Mouse (Mus musculus) kidney, postnatal 10 days (tissue): ENCODE results near the gene Cpa4.

ENCODE experiments used
- DNase-seq: peaks from one replicate; pipeline ENCODE4 v3.0.0; 2021; ENCODE audit warnings: mixed read lengths

Gene Cpa4

DNA sequence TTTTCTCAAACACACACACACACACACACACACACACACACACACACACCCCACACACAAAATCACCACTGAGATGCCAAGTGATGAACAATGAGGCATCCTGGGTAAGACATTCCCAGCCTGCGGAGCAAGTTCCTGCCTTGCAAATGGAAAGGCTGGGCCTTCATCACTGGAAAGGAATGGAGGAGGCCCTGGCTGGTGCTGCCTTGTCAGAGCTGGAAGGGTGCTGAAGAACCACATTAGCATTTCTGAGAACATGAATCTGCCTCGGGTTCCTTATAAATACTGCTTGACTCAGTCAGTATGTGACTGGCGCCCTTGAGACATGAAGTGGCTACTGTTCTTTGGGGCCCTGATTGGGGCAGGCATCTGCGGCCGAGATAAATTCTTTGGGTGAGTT, at the start of gene Cpa4:
TSS of gene Cpa4 (plus strand) at position 301 of the 400 bp plus-strand sequence.
- no peak for DNase-seq

GRCm38 (mm10) chr6:30520400-30520799, 47.8 kb upstream of the Cpa4 start:
- no peak for DNase-seq

- no peak for DNase-seq
These were observed 42.5 kb upstream of the Cpa4 start for GRCm38 (mm10) chr6:30525456-30526332.

GRCm38 (mm10) chr6:30526586-30527515, 41.3 kb upstream of the Cpa4 start:
- DNase-seq: peak; percentile 81

DNA sequence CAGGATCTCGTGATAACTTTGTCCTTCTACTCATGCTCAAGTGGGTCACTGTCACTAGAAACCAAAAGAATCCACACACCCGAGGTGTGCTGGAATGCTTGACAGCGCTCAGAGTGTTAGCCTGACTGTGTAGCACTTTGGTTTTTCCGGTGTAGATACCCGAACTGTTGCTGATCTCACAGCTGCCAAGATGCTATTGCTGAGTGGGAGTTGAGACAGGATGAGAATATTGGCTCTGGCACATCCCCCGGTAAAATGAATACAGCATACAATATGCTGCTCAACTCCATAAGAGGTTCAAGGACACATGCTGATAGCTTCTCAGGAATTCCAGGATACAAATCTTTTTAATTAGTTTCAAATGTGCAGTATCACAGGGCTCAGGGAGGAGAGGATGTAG, 39.4 kb upstream of the Cpa4 start:
- DNase-seq: no peak

GRCm38 (mm10) chr6:30535340-30535739, 32.8 kb upstream of the Cpa4 start:
- peak; percentile 64 for DNase-seq

DNA sequence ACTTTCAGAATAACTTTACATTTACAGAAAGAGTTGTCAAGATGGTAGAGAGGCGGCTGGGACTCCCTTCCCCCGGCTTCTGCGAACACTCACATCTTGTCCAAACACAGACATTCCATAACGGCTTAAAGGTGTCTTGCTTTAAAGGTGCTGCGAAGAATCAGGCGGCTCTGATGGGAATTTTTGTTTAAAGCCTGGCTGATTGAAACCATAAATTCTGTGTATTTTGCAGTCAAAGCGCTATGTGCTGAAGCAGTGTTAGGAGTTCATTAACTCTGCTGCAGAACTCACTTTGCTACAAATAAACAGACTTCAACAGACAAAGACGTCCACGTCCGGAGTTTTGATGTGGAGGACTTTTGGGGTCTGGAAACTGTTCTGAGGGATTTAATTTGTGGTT, 29.9 kb upstream of the Cpa4 start:
- DNase-seq: no peak

GRCm38 (mm10) chr6:30538800-30539199, 29.4 kb upstream of the Cpa4 start:
- no peak for DNase-seq

DNA sequence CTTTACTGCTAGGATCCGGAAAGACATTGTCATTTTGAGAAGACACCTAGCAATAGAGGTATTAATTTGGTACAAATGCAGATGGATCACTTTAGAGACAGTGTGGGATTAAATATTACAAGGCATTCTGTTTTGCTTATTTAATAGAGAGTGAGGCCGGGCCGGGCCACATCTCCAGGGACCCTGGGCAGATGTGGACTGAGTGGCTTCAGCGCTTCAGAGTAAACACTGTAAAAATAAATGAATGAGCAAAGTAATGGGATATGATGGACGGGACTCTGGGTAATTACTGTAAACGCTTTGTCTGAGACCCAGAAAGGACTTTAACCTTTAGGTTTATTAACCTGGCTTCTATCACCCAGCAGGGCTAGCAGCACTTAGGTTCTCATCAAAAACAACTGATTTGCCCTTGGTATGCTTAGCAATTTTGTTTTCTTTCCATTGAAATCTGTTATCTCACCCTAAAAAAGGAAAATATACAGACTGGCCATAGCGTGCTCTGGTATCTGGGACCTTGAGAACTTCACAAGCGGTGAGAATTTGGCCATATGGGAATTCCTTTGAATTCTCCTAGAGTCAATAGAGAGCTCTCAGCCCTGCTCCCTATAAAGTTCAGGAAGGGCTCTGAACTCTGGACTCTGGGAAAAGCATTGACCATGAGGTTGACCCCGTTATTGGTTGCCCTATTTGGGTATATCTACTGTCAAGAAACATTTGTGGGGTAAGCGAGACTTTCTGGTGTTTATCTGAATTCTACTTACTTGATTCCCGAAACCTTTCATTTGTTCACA, 27.0 kb upstream of the Cpa4 start, which contains the start of gene Cpa2:
TSS of gene Cpa2 (plus strand) at position 574 of the 791 bp plus-strand sequence.
- DNase-seq: no peak

DNA sequence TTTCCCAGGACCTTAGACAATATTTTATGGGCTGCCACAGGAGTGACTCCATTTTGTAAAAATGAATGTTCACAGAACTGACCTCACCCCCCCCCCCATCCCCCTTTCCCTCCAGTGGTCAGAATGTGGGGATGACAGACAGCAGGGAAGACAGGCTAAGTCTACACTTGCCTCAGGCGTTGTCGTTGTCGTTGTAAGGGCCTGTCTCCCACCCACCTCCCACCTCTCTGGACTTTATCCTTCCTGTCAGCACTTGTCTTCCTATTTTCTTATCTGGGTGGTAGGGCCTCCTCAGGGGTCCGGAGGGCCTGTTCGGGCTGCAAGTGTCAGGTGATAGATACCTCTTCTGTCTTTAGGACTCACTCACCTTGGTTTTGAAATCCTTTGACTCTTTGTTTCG, 25.9 kb upstream of the Cpa4 start:
- DNase-seq: no peak

DNA sequence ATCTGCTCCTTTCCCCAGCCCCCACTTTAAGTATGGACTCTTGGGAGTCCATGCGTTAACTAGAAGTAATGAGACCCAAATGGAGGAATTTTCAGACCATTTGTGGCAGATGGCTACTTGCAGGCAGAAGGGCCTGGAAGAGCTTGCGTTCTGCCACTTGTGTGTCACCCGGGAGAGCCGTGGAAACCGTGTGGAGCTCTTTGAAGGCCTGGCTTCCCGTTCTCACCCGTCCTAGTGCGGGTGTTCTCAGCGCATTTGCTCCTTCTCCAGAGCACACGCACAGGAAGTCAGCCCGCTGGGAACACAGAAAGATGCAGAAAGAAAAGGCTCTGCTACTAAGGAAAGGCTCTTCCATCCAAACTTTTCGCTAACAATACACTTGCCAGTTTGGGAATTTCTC, 25.1 kb upstream of the Cpa4 start:
- DNase-seq: no peak

- DNase-seq: no peak
These were observed 24.3 kb upstream of the Cpa4 start for GRCm38 (mm10) chr6:30543851-30544250.

GRCm38 (mm10) chr6:30545689-30546088, 22.5 kb upstream of the Cpa4 start:
- DNase-seq: no peak

- peak; percentile 55 for DNase-seq
These were observed 21.4 kb upstream of the Cpa4 start for GRCm38 (mm10) chr6:30546571-30547273.

DNA sequence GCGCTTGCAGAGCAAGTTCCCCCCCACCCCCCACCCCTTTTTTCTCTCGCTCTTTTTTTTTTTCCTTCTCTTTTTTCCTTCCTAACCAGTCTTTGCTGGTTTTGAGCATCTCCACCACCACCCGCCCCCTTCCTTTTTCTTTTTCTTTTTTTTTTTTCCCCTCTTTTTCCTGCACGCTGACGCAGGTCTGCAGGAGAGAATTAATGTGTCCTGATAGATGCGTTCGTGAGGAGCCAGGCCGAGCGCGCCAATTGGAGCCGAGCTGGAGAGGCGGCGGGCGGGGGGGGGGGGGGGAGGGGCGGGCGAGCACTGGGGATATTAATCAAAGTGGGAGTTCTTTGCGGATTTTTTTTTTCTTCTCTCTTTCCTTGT, 20.9 kb upstream of the Cpa4 start:
- peak; percentile 67 for DNase-seq

- DNase-seq: no peak
These were observed 20.4 kb upstream of the Cpa4 start for GRCm38 (mm10) chr6:30547656-30548306.

DNA sequence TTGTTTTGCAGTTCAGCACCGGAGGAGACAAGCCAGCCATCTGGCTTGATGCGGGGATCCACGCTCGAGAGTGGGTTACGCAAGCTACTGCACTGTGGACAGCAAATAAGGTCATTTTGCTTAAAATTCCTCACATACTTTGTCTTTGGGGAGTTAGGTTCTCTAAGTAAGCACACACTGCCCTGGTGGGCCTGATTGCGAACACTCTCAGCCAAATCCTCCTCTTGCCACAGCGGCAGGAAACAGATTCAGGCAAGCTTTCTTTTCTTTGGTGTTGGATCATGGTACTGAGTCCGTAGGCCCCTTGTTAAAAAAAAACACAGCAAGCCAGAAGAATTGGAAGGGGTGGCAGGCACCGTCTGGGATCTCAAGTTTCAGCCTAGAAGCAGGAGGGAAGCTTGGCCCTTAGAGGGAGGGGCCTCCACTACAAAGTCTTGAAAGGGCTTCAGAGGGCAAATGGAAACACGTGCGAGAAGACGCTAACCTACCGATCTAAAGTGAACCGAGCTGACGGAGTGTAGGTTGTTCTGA, 18.9 kb upstream of the Cpa4 start:
- DNase-seq: no peak

GRCm38 (mm10) chr6:30550496-30551192, 17.5 kb upstream of the Cpa4 start:
- DNase-seq: no peak

GRCm38 (mm10) chr6:30551193-30551515, 17.0 kb upstream of the Cpa4 start:
- no peak for DNase-seq

DNA sequence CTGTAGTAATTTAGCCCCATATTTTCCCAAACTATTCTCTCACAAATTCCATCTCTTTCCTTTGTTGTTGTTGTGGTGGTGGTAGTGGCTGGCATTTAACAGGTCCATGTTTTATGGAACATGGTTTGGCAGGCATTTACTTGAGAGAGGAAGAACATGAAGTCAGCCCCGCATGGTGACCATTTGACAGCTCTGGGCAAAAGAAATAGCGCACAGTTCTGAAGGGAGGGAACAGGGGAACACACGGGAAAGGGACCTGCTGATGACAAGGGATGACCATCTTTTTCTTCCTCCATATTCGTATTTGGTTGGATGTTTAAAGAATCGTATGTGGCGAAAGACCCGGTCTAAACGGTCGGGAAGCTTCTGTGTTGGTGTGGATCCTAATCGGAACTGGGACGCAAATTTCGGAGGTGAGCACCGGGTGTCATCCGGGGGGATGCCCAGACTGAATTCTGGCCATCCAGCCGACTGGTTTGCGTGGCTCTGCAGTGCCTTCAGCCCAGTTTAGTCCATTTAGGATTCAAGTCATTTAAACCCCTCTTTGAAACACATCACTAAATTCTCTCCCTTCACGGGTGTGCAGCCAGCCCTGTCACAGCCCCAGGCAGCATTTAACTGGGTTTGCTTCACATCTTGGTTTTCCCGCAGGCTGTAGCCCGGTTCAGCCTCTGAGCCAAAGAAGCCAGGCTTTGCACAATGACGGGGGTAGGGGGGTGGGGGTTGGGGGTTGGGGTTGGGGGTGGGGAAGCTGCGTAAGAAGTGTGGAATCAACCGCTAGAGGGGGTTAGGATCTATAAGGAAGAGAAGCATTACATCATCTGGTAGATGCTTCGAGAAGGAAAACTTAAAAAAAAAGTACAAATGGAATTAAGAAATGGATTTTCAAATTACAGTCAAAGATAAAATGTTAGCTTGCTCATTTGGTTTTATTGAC, 16.3 kb upstream of the Cpa4 start:
- no peak for DNase-seq
